Mouse (Mus musculus): ENCODE measurements at regions not wholly inside any gene's neighbourhood (a gene's known extent, or its start where the extent isn't known, plus 50 kb on each side); places are given as distances from the start of the nearest gene placed in this dataset.

DNA sequence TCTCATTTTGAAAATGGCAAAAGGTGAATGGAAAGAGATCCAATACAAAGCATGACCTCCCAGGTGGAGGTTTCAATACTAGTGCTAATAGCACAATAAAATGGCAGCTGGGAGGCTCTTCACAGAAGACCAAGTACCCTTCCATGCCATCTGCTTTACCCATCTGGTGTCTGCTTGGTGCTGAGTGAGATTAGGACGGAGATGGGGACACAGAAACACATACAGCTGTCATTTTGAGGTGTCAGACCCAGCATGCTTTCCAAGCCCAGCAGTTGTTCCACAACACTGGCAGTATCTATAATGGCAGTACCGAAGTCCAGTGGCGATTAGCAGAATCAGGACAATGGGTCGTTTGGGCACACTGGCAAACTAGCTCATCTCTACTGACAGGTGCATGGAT is 118.9 kb upstream of the 1700064H15Rik start:
- ATAC-seq (ENCODE audit: low FRiP score, low read depth), result no peak

DNA sequence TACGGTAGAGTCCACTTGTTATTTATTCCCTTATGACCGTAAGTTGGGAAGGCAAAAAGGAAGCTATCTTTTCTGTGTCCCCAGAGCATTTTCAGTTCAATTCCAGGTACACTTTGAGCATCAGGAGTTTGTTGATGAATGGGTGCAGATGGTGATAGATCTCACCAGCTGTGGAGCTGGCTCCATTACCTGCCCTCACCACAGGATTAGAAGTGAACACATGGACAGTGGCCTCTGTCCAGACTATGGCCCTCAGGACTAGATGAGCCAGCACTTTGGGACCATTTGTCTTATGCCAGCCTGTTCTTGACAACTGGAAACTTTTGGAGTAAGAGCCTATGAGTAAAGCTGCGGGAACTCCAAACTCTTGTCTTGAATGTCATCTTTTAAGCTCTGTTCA is 123.5 kb upstream of the 1700064H15Rik start:
- no peaks in the 10 kb centered on the region for H3K9me3 ChIP-seq
- 94% methylated on average over 3 of the region's 3 CpGs for WGBS
- no peak overlapping the region for H3K4me3 ChIP-seq
- ATAC-seq (ENCODE audit: low FRiP score, low read depth), result no peak
- no peak overlapping the region for H3K27ac ChIP-seq (replicated peaks)
- no peaks in the 10 kb centered on the region for H3K36me3 ChIP-seq
- H3K4me1 ChIP-seq (replicated peaks), result no peaks in the 10 kb centered on the region
- H3K4me2 ChIP-seq, result no peak overlapping the region
- H3K27me3 ChIP-seq, result no peaks in the 10 kb centered on the region
- H3K9ac ChIP-seq, result no peak overlapping the region

More for the DNA sequence above, 118.9 kb upstream of the 1700064H15Rik start:
- no peaks in the 10 kb centered on the region for H3K27me3 ChIP-seq
- H3K4me2 ChIP-seq, result no peak overlapping the region
- H3K9me3 ChIP-seq, result no peaks in the 10 kb centered on the region
- no peaks in the 10 kb centered on the region for H3K36me3 ChIP-seq
- H3K27ac ChIP-seq (replicated peaks), result no peak overlapping the region
- H3K9ac ChIP-seq, result no peak overlapping the region
- H3K4me3 ChIP-seq, result no peak overlapping the region
- no peaks in the 10 kb centered on the region for H3K4me1 ChIP-seq (replicated peaks)
- 80% methylated on average over 4 of the region's 4 CpGs for WGBS

DNA sequence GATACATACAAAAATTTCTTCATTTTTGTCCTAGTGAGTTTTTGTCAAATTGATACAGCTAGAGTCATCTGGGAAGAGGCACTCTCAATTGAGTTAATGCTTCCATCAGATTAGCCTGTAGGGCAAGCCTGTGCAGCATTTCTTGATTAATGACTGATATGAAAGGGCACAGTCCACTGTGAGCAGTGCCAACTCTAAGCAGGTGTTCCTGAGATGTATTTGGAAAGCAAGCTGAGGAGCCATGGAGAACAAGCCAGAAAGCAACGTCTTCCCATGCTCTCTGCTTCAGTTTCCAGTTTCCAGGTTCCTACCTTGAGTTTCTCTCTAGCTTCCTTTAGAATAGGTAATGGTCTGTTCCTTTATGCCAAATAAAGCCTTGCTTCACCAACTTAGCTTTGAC is 125.5 kb upstream of the 1700064H15Rik start:
- WGBS, result 71% methylated on average over 1 of the region's 1 CpGs
- H3K36me3 ChIP-seq, result no peaks in the 10 kb centered on the region
- H3K27ac ChIP-seq (replicated peaks), result no peak overlapping the region
- no peaks in the 10 kb centered on the region for H3K27me3 ChIP-seq
- H3K4me1 ChIP-seq (replicated peaks), result no peaks in the 10 kb centered on the region
- no peak overlapping the region for H3K4me3 ChIP-seq
- H3K9me3 ChIP-seq, result no peaks in the 10 kb centered on the region
- no peak overlapping the region for H3K9ac ChIP-seq
- no peak for ATAC-seq (ENCODE audit: low FRiP score, low read depth)
- H3K4me2 ChIP-seq, result no peak overlapping the region

DNA sequence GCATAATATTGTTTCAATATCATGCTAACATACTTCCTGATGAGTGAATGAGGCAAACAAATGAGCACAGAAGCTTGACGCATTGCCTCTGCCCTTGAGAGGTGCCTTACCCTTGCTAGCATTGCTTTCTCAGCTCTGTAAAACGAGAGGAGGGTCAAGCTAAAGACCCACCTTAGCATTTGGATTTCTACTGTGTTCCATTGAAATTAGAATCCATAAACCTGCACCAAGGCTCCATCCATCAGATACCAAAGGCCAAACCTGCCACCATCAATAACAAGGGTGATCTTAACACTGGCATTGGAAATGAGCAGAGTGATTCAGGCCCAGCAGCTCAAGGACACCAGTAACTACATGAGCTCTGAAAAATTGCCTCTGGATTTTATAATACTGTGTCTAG is 126.2 kb upstream of the 1700064H15Rik start:
- WGBS, result 75% methylated on average over 2 of the region's 2 CpGs
- no peak overlapping the region for H3K9ac ChIP-seq
- H3K4me2 ChIP-seq, result no peak overlapping the region
- H3K27me3 ChIP-seq, result no peaks in the 10 kb centered on the region
- no peak for ATAC-seq (ENCODE audit: low FRiP score, low read depth)
- H3K9me3 ChIP-seq, result no peaks in the 10 kb centered on the region
- no peaks in the 10 kb centered on the region for H3K4me1 ChIP-seq (replicated peaks)
- no peak overlapping the region for H3K27ac ChIP-seq (replicated peaks)
- H3K4me3 ChIP-seq, result no peak overlapping the region
- no peaks in the 10 kb centered on the region for H3K36me3 ChIP-seq

DNA sequence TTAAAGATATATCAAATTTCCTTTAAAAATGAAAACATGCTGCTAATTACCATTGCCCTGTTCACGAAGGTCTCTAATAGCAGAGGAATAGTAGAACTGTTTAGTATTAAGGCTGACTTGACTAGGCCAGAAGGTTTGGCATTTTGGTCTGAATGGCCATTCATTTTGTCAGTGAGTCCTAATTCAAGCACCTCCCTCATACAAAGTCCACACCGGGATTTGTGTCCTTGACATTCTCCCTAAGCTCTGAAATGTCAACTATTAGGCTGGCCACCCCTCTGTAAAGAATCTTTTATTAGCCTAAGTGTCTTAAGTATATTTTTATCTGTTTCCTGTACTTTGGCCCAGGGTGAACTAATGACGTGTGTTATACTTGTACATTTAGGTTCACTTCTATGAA is 126.7 kb upstream of the 1700064H15Rik start:
- H3K36me3 ChIP-seq, result no peaks in the 10 kb centered on the region
- no peak overlapping the region for H3K4me3 ChIP-seq
- no peaks in the 10 kb centered on the region for H3K27me3 ChIP-seq
- no peak overlapping the region for H3K4me2 ChIP-seq
- no peak overlapping the region for H3K27ac ChIP-seq (replicated peaks)
- H3K4me1 ChIP-seq (replicated peaks), result no peaks in the 10 kb centered on the region
- H3K9ac ChIP-seq, result no peak overlapping the region
- ATAC-seq (ENCODE audit: low FRiP score, low read depth), result no peak
- WGBS, result 81% methylated on average over 3 of the region's 3 CpGs
- no peaks in the 10 kb centered on the region for H3K9me3 ChIP-seq

DNA sequence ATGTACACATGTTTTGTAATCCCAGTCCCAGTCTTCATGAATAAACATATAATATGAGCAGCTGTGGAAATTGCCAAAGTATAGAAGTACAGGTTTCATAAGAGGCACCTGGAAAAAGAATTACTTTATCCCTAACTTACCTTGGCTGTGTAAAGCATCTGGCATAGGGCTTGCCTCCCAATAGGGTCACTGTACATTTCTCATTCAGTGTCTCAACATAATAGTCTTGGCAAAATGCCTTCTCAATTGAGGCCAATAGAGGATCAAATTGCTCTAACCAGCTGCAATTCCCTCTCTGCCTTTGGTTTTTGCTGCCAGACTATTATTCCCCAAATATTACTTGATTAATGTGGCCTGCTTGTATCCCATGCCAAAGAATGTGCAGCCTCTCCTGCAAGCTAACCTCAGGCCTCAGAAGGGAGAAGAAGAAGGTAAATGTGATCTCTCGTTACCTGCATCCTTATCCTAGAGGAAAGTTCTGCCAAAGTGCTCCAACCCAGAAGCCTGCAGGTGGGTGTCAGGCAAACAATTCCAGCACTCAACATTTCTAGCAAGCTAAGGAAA is 158.2 kb upstream of the Cp start:
- WGBS, result 86% methylated on average over 1 of the region's 1 CpGs
- Histone ChIP-seq H3K36me3 (no peaks in the 10 kb centered on the region), H3K9me3 (no peaks in the 10 kb centered on the region), H3K9ac (no peak overlapping the region), H3K27me3 (no peaks in the 10 kb centered on the region), H3K27ac (replicated peaks) (no peak overlapping the region), H3K4me2 (no peak overlapping the region), H3K4me3 (no peak overlapping the region), H3K4me1 (replicated peaks) (no peaks in the 10 kb centered on the region)
- ATAC-seq (ENCODE audit: low FRiP score, low read depth), result no peak

DNA sequence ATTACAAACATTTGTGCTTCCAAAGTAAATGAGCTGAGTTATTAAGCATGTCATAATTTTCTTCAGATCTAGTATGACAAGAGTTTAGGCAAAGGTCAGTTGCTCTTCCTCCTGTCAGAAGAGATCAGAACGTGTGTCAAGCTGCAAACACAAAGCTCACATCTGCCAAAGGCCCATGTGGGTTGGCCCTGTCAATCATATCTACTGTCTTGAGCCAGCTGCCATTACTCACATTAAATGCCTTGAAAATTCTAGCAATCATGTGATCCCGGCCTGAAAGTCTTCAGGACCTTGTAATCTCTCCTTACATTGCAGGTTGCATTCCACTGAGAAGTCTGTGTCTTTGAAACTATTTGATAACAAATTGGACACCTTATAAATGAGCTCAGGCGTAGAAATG is 146.8 kb upstream of the Cp start:
- Histone ChIP-seq H3K9me3 (no peaks in the 10 kb centered on the region), H3K4me2 (no peak overlapping the region), H3K9ac (no peak overlapping the region), H3K36me3 (no peaks in the 10 kb centered on the region), H3K4me3 (no peak overlapping the region), H3K27me3 (no peaks in the 10 kb centered on the region), H3K27ac (replicated peaks) (no peak overlapping the region), H3K4me1 (replicated peaks) (no peaks in the 10 kb centered on the region)
- 80% methylated on average over 3 of the region's 3 CpGs for WGBS
- ATAC-seq (ENCODE audit: low FRiP score, low read depth), result no peak

DNA sequence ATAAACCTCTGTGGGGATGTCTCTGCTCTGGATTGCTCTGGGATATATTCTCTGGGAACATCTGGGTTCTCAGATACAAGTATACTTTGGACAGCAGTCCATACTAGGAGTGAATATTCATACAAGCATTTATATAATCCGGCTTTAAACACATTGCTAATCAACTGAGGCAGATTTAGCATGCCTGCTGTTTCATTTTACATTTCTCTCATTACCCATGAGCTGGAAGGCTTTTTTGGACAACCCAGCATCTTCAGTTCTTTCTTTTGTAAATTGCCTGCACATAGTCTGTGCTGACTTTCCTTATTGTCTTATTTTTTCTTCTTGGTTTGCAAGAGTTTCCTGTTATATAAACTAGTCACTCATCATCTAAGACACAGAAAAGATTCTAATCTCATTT is 131.9 kb upstream of the Cp start:
- Histone ChIP-seq H3K9ac (no peak overlapping the region), H3K4me1 (replicated peaks) (no peaks in the 10 kb centered on the region), H3K36me3 (no peaks in the 10 kb centered on the region), H3K9me3 (no peaks in the 10 kb centered on the region), H3K27ac (replicated peaks) (no peak overlapping the region), H3K4me3 (no peak overlapping the region), H3K4me2 (no peak overlapping the region), H3K27me3 (no peaks in the 10 kb centered on the region)
- WGBS, result 89% methylated on average over 1 of the region's 1 CpGs
- ATAC-seq (ENCODE audit: low FRiP score, low read depth), result no peak

DNA sequence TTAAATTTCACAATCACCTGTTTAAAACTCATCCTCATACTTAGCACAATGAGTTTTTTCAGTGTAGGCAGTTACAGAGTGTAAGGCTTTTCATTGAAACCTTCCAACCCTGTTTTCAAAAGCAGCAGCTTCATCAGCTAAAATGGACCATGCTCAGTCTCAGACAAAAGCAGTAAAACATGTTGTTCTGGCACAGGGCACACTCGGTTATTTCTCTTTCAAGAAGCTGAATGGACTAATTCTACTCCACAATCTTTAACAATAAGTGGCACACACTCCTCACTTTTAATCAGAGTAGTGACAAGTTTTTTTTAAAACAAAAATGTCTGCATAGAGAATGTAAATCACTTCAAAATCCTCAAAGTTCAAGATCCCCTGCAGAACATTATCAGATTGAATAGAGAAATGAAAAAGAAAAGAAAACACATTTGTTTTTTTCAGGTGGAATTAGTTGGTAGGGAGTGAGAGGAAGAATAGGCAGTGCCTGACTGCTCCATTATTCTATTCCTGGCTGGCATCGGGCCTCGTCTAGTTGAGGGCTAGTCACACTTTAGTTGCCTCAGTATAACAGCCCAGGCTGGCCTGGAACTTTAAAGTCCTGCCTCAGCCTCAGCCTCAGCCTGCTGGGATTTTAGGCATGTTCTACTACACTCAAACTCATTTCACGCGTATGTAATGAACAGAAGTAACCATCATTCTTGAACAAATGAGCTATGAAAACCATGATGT is 128.2 kb upstream of the Cp start:
- no peak for ATAC-seq (ENCODE audit: low FRiP score, low read depth)
- Histone ChIP-seq H3K27me3 (no peaks in the 10 kb centered on the region), H3K4me2 (no peak overlapping the region), H3K9ac (no peak overlapping the region), H3K27ac (replicated peaks) (no peak overlapping the region), H3K4me3 (no peak overlapping the region), H3K36me3 (no peaks in the 10 kb centered on the region), H3K4me1 (replicated peaks) (no peaks in the 10 kb centered on the region), H3K9me3 (no peaks in the 10 kb centered on the region)
- WGBS, result 60% methylated on average over 5 of the region's 5 CpGs

DNA sequence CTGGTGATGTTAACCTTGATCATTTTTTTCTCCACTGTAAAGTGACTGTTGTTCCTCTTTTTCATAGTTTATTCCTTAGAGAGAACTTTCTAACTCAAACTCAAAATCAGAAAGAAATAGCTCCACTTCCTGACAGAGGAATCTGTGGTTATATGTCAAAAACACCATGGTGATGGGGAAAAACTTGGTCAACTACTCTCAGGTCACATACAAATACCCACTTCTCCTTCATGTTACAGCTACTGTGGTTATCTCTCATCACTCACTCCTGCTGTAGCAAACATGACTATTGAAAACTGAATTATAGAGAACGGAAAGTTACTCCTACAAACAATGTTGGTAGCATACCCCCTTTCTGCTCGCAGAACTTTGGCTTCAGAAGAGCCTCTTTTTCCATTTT is 127.1 kb upstream of the Cp start:
- 88% methylated on average over 2 of the region's 2 CpGs for WGBS
- no peaks in the 10 kb centered on the region for H3K4me1 ChIP-seq (replicated peaks)
- no peak overlapping the region for H3K4me2 ChIP-seq
- H3K4me3 ChIP-seq, result no peak overlapping the region
- no peaks in the 10 kb centered on the region for H3K36me3 ChIP-seq
- H3K9me3 ChIP-seq, result no peaks in the 10 kb centered on the region
- H3K27ac ChIP-seq (replicated peaks), result no peak overlapping the region
- ATAC-seq (ENCODE audit: low FRiP score, low read depth), result no peak
- H3K9ac ChIP-seq, result no peak overlapping the region
- H3K27me3 ChIP-seq, result no peaks in the 10 kb centered on the region

DNA sequence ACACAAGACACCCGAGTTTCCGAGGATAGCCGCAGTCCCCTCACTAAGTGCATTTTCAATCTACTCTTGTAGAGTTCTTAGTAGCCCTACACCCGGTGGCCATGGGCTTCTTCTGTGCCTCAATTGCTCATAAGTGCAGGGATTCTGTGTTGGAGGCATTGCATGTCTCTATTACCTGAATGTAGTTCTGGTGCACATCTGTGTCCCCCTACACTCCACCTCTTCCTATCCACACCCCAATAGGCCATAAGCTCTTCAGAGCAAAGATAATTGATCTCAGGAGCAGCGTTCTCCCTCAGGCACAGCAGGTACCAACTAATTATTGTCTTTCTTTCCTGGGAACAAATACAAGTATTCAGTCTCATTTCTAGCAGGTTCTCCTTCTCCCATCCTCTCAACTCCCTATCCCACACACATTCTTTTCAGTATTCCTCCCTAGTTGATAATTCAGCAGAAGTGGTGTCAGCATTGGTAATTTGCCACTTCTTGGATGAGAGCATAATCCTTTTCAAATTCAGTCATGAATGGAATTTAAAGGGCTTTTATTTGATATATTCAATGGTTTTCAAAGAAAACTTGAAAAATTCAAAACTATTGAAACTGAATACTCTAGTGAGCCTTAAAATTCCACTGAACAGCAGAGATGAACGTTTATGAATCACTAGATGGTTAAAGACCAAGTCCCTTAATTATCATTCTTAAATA is 108.7 kb upstream of the Cp start:
- Histone ChIP-seq H3K4me2 (no peak overlapping the region), H3K4me3 (no peak overlapping the region), H3K9me3 (no peaks in the 10 kb centered on the region), H3K4me1 (replicated peaks) (no peaks in the 10 kb centered on the region), H3K27ac (replicated peaks) (no peak overlapping the region), H3K36me3 (no peaks in the 10 kb centered on the region), H3K9ac (no peak overlapping the region), H3K27me3 (no peaks in the 10 kb centered on the region)
- no peak for ATAC-seq (ENCODE audit: low FRiP score, low read depth)
- 81% methylated on average over 6 of the region's 6 CpGs for WGBS

DNA sequence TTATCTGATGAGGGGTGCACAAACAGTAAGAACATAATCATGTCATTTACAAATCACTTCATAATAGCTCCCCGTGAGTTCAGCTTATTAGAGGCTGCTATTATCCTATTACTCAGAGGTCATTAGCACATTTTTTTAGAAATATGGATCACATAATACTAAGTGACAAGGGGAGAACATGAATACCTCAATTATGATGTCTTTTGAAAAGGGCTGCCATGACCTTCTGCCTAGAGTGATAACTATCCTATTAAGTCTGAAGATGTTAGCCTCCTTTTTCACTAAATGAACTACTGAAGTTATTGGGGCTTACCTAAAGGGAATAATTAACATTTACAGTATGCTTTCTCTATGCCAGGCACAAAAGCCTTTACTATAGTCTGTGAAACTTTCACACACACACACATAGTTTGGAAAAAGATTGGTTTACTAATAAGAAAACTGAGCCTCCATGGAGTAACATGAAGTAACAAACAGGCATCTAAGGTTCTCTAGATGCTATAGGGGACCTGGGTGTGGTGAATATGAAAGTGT is 108.1 kb upstream of the Cp start:
- H3K27ac ChIP-seq (replicated peaks), result no peak overlapping the region
- no peaks in the 10 kb centered on the region for H3K27me3 ChIP-seq
- WGBS, result 58% methylated on average over 1 of the region's 1 CpGs
- ATAC-seq (ENCODE audit: low FRiP score, low read depth), result no peak
- no peaks in the 10 kb centered on the region for H3K9me3 ChIP-seq
- H3K9ac ChIP-seq, result no peak overlapping the region
- H3K36me3 ChIP-seq, result no peaks in the 10 kb centered on the region
- H3K4me1 ChIP-seq (replicated peaks), result no peaks in the 10 kb centered on the region
- H3K4me3 ChIP-seq, result no peak overlapping the region
- H3K4me2 ChIP-seq, result no peak overlapping the region
